Mouse (Mus musculus): ENCODE data around the gene Grb10.

Gene Grb10

GRCm38 (mm10) chr11:11945766-11946165 is 92.7 kb downstream of the Grb10 start:
- no peak for DNase-seq (ENCODE audit: low spot score)

- no peak for DNase-seq (ENCODE audit: low spot score)
Measured at GRCm38 (mm10) chr11:11944814-11945213, 93.7 kb downstream of the Grb10 start.

GRCm38 (mm10) chr11:11944082-11944349 is 94.5 kb downstream of the Grb10 start:
- DNase-seq (ENCODE audit: low spot score): no peak

GRCm38 (mm10) chr11:11943240-11944081 is 95.0 kb downstream of the Grb10 start:
- DNase-seq (ENCODE audit: low spot score): no peak

GRCm38 (mm10) chr11:11942320-11943217 is 95.9 kb downstream of the Grb10 start:
- DNase-seq (ENCODE audit: low spot score): no peak

GRCm38 (mm10) chr11:11940833-11941681 is 97.4 kb downstream of the Grb10 start:
- DNase-seq (ENCODE audit: low spot score): peak; percentile 69

- peak; percentile 51 for DNase-seq (ENCODE audit: low spot score)
Measured at GRCm38 (mm10) chr11:11939611-11940010, 98.9 kb downstream of the Grb10 start.

- DNase-seq (ENCODE audit: low spot score): no peak
Measured at GRCm38 (mm10) chr11:11938591-11938990, 99.9 kb downstream of the Grb10 start.

GRCm38 (mm10) chr11:11937340-11938030 is 101.0 kb downstream of the Grb10 start:
- peak; percentile 41 for DNase-seq (ENCODE audit: low spot score)

- no peak for DNase-seq (ENCODE audit: low spot score)
Measured at GRCm38 (mm10) chr11:11934808-11935207, 103.7 kb downstream of the Grb10 start.

GRCm38 (mm10) chr11:11932102-11932789 is 106.2 kb downstream of the Grb10 start:
- DNase-seq (ENCODE audit: low spot score): no peak

GRCm38 (mm10) chr11:11931688-11932087 is 106.8 kb downstream of the Grb10 start:
- no peak for DNase-seq (ENCODE audit: low spot score)

GRCm38 (mm10) chr11:11930527-11930926 is 108.0 kb downstream of the Grb10 start:
- no peak for DNase-seq (ENCODE audit: low spot score)

GRCm38 (mm10) chr11:11929059-11929458 is 109.4 kb downstream of the Grb10 start:
- no peak for DNase-seq (ENCODE audit: low spot score)

- DNase-seq (ENCODE audit: low spot score): peak; percentile 37
Measured at GRCm38 (mm10) chr11:11928586-11928985, 109.9 kb downstream of the Grb10 start.

GRCm38 (mm10) chr11:11923900-11924299 is 114.6 kb downstream of the Grb10 start:
- no peak for DNase-seq (ENCODE audit: low spot score)

GRCm38 (mm10) chr11:11923345-11923744 is 115.1 kb downstream of the Grb10 start:
- DNase-seq (ENCODE audit: low spot score): no peak

GRCm38 (mm10) chr11:11922106-11922505 is 116.4 kb downstream of the Grb10 start:
- no peak for DNase-seq (ENCODE audit: low spot score)

GRCm38 (mm10) chr11:11907703-11908413 is 130.6 kb downstream of the Grb10 start:
- DNase-seq (ENCODE audit: low spot score): peak; percentile 93

GRCm38 (mm10) chr11:11905518-11905917 is 133.0 kb downstream of the Grb10 start:
- DNase-seq (ENCODE audit: low spot score): no peak
